Comparison of ENCODE assay signal across 10 mouse cellular contexts in genomic region chrX:72012804-72013203, GRCm38 (mm10). TPM values are rescaled to one million over a fixed set of nuclear protein-coding genes. Genes with fewer than 3 reads are reported as not detected.
DNase-seq lines count a peak whose midpoint lies in the region; ATAC-seq and TF ChIP-seq lines count a peak whose summit lies in the region.
"Had no signal": no experiment of that assay in that cellular context is flagged by ENCODE, and none has a peak within 500 bp of the region (broad histone marks: within the 10 kb centered on the region; RNA-seq: fewer than 3 reads in every experiment).

No protein-coding gene starts in this region.

- no peaks in the 10 kb centered on the region for H3K79me2 ChIP-seq in heart, adult 2 months (replicated peaks; ENCODE audit: control insufficient read depth, insufficient read depth, low read length)

- peak; percentile 64 for TF ChIP-seq CTCF in heart, adult 2 months (IDR thresholded peaks at IDR 0.05)
- peak; percentile 59 for TF ChIP-seq CTCF in gastrocnemius, adult 2 months (IDR thresholded peaks at IDR 0.05)
- TF ChIP-seq CTCF in liver, postnatal 0 days (IDR thresholded peaks at IDR 0.05; ENCODE audit: low read depth), result peak; percentile 54

- no peaks in the 10 kb centered on the region for H3K9me3 ChIP-seq in liver, postnatal 0 days (ENCODE audit: low read length)
- no peaks in the 10 kb centered on the region for H3K9me3 ChIP-seq in intestine, embryonic 16.5 days (ENCODE audit: control insufficient read depth, low read length)
- H3K9me3 ChIP-seq: megakaryocyte, embryonic 14.5 days had no signal

- 25% methylated on average over 3 of the region's 3 CpGs for WGBS in heart, adult 2 months
- WGBS in liver, postnatal 0 days (ENCODE audit: insufficient replicate concordance), result 31% methylated on average over 3 of the region's 3 CpGs
- WGBS in intestine, embryonic 16.5 days, result 31% methylated on average over 3 of the region's 3 CpGs

- peak overlapping the region; percentile 51 for H3K27ac ChIP-seq in heart, adult 2 months
- H3K27ac ChIP-seq in gastrocnemius, adult 2 months, result peak overlapping the region; percentile 41
- no peak overlapping the region for H3K27ac ChIP-seq in liver, postnatal 0 days (ENCODE audit: low read depth)
- no peak overlapping the region for H3K27ac ChIP-seq in intestine, embryonic 16.5 days (ENCODE audit: low read length)

- no peak for TF ChIP-seq EP300 in heart, adult 2 months (IDR thresholded peaks at IDR 0.05; ENCODE audit: insufficient read depth, low read depth, low read length)
- no peak for TF ChIP-seq EP300 in liver, postnatal 0 days (IDR thresholded peaks at IDR 0.05; ENCODE audit: low read depth)

- H3K4me3 ChIP-seq in heart, adult 2 months, result no peak overlapping the region
- no peak overlapping the region; the same call in 1 of the 2 replicates for H3K4me3 ChIP-seq in gastrocnemius, adult 2 months
- no peak overlapping the region for H3K4me3 ChIP-seq in liver, postnatal 0 days (ENCODE audit: low read depth, low read length)
- no peak overlapping the region for H3K4me3 ChIP-seq in intestine, embryonic 16.5 days (ENCODE audit: low read length)
- H3K4me3 ChIP-seq: megakaryocyte, embryonic 14.5 days had no signal

- peak; percentile 21 to 52 for DNase-seq in heart, adult 2 months
- no peak for DNase-seq in heart, postnatal 25 days (ENCODE audit: low spot score)
- DNase-seq in 3T3-L1 (ENCODE audit: low read depth, low spot score), result peak; percentile 67
- peak; percentile 21 for DNase-seq in ZHBTc4 (ENCODE audit: low read depth, low spot score)
- DNase-seq in gastrocnemius, adult 2 months, result peak; percentile 37
- DNase-seq in liver, postnatal 0 days, result peak; percentile 16
- peak; percentile 14 for DNase-seq in right cerebral cortex, postnatal 25 days

- TF ChIP-seq POLR2A in heart, adult 2 months (IDR thresholded peaks at IDR 0.05; ENCODE audit: insufficient read depth, low read depth, low read length), result no peak

- H3K4me2 ChIP-seq in liver, postnatal 0 days (ENCODE audit: low read depth, low read length), result no peak overlapping the region
- no peak overlapping the region for H3K4me2 ChIP-seq in intestine, embryonic 16.5 days (ENCODE audit: low read depth, low read length)

- no peak for ATAC-seq in liver, postnatal 0 days
- ATAC-seq in intestine, embryonic 16.5 days, result no peak

- H3K4me1 ChIP-seq in heart, adult 2 months (ENCODE audit: control insufficient read depth, insufficient read depth, low read length), result peaks cover 2% of the 10 kb centered on the region
- H3K4me1 ChIP-seq in liver, postnatal 0 days (ENCODE audit: insufficient read depth), result no peaks in the 10 kb centered on the region
- no peaks in the 10 kb centered on the region for H3K4me1 ChIP-seq in intestine, embryonic 16.5 days (ENCODE audit: control insufficient read depth, insufficient read depth, low read length)
- H3K4me1 ChIP-seq: megakaryocyte, embryonic 14.5 days had no signal

- intact Hi-C loops in heart, adult 2 months (cut with DNase I), result loop anchor here (5.0 to 10.0 kb wide), 3 partner anchors 51 to 262 kb away; partner anchors contain the start of genes Gabre, Prrg3 and Vma21
- intact Hi-C loops in heart, postnatal 25 days (cut with DNase I), result loop anchor here (2.0 to 10.0 kb wide), 2 partner anchors 632 to 806 kb away; no protein-coding TSS in a partner anchor
- intact Hi-C loops in gastrocnemius, adult 2 months (cut with DNase I), result loop anchor here (10.0 kb wide), 1 partner anchor 802 kb away; no protein-coding TSS in a partner anchor

- H3K9ac ChIP-seq in heart, adult 2 months (ENCODE audit: low read depth, low read length), result 0 out of 2 replicates have a peak overlapping the region, but pooled peaks have one; percentile 39
- H3K9ac ChIP-seq in liver, postnatal 0 days (replicated peaks), result no peak overlapping the region
- no peak overlapping the region for H3K9ac ChIP-seq in intestine, embryonic 16.5 days (ENCODE audit: low read depth, low read length)

- no peaks in the 10 kb centered on the region for H3K27me3 ChIP-seq in heart, adult 2 months (ENCODE audit: control insufficient read depth, insufficient read depth, low read length)
- H3K27me3 ChIP-seq in liver, postnatal 0 days (ENCODE audit: insufficient read depth, low read length), result no peaks in the 10 kb centered on the region
- no peaks in the 10 kb centered on the region for H3K27me3 ChIP-seq in intestine, embryonic 16.5 days (replicated peaks; ENCODE audit: control insufficient read depth, insufficient read depth, low read length)

- no peaks in the 10 kb centered on the region for H3K36me3 ChIP-seq in heart, adult 2 months (ENCODE audit: control insufficient read depth, insufficient read depth, low read length)
- no peaks in the 10 kb centered on the region for H3K36me3 ChIP-seq in liver, postnatal 0 days (replicated peaks; ENCODE audit: insufficient read depth, low read length)
- H3K36me3 ChIP-seq in intestine, embryonic 16.5 days (ENCODE audit: control insufficient read depth, insufficient read depth, low read length), result no peaks in the 10 kb centered on the region

RNA-seq across cellular contexts. Expression of gene Cnga2, which starts 21.2 kb away (rescaled TPM):
- total RNA-seq in heart, adult 2 months (2021), result not detected
- 0.04 and 0.09 TPM in 2 replicates for polyA plus RNA-seq in heart, adult 2 months (2012; rRNA removed)
- total RNA-seq in heart, postnatal 25 days (2021), result not detected
- not detected for total RNA-seq in gastrocnemius, adult 2 months (2021)
- polyA plus RNA-seq in liver, postnatal 0 days (2015; fragmentation: Nextera tagmentation; extraction: Ambion mirVana), result not detected in 2 replicates
- 0.04 TPM in 1 of 2 replicates, not detected in the other for polyA plus RNA-seq in intestine, embryonic 16.5 days (2015; fragmentation: Nextera tagmentation; extraction: Ambion mirVana)

RNA-seq across cellular contexts. Expression of gene Fate1, which starts 40.0 kb away (rescaled TPM):
- total RNA-seq in heart, adult 2 months (2021), result not detected
- not detected in 2 replicates for polyA plus RNA-seq in heart, adult 2 months (2012; rRNA removed)
- not detected for total RNA-seq in heart, postnatal 25 days (2021)
- not detected for total RNA-seq in gastrocnemius, adult 2 months (2021)
- polyA plus RNA-seq in liver, postnatal 0 days (2015; fragmentation: Nextera tagmentation; extraction: Ambion mirVana), result not detected in 2 replicates
- polyA plus RNA-seq in intestine, embryonic 16.5 days (2015; fragmentation: Nextera tagmentation; extraction: Ambion mirVana), result 0.31 TPM in 1 of 2 replicates, not detected in the other
- polyA plus RNA-seq: heart, embryonic 14.5 days had no signal

RNA-seq across cellular contexts. Expression of gene Prrg3, which starts 50.4 kb away (rescaled TPM):
- total RNA-seq in heart, adult 2 months (2021), result 1 to 10 TPM; 4.5 to 6.8 TPM
- 4.9 and 6.7 TPM in 2 replicates for polyA plus RNA-seq in heart, adult 2 months (2012; rRNA removed)
- total RNA-seq in heart, postnatal 25 days (2021), result 10 to 100 TPM in 1 of 2 experiments, 1 to 10 TPM in 1; 7.6 to 13.0 TPM
- total RNA-seq in gastrocnemius, adult 2 months (2021), result 1 to 10 TPM; 2.4 to 3.2 TPM
- 0.41 and 0.59 TPM in 2 replicates for polyA plus RNA-seq in liver, postnatal 0 days (2015; fragmentation: Nextera tagmentation; extraction: Ambion mirVana)
- 5.9 and 6.5 TPM in 2 replicates for polyA plus RNA-seq in intestine, embryonic 16.5 days (2015; fragmentation: Nextera tagmentation; extraction: Ambion mirVana)

Comparison
In these comparisons a context has a peak if more than half of its experiments do, and no peak if none do; other contexts are left out.
1. H3K27ac ChIP-seq: peak in heart, adult 2 months (single experiment) and gastrocnemius, adult 2 months (single experiment); none in liver, postnatal 0 days (single experiment) and intestine, embryonic 16.5 days (single experiment).
2. Peak in every context shown above with its lines, with median percentiles within 50 percentile points of each other: CTCF ChIP-seq.